Mouse (Mus musculus): Measurements from ENCODE around the gene Itga5. TPM values are rescaled to one million over a fixed set of nuclear protein-coding genes. Genes with fewer than 3 reads are reported as not detected.

Gene Itga5
- polyA plus RNA-seq, 1 experiment from 2014 or later = 24.6 TPM

- Histone ChIP-seq H3K9ac (replicated peaks; ENCODE audit: low read length) (peak overlapping the region; percentile 58), H3K36me3 (replicated peaks; ENCODE audit: control insufficient read depth, insufficient read depth, low read depth, low read length) (no peaks in the 10 kb centered on the region), H3K4me1 (ENCODE audit: control insufficient read depth, insufficient read depth, low read length) (peaks cover 7% of the 10 kb centered on the region), H3K9me3 (replicated peaks; ENCODE audit: control insufficient read depth, low read length) (no peaks in the 10 kb centered on the region), H3K4me2 (ENCODE audit: low read depth, low read length) (peak overlapping the region; percentile 81), H3K4me3 (ENCODE audit: low read depth, low read length) (peak overlapping the region; percentile 86), H3K27me3 (ENCODE audit: control insufficient read depth, insufficient read depth, low read length) (no peaks in the 10 kb centered on the region), H3K27ac (replicated peaks; ENCODE audit: low read depth, low read length) (peak overlapping the region; percentile 70; the same call in 1 of the 2 replicates)
- ATAC-seq (replicated peaks; ENCODE audit: insufficient number of reproducible peaks, low FRiP score, low TSS enrichment, low read depth) = peak; percentile 67; the same call in 1 of the 2 replicates
- under 1% methylated on average over 20 of the region's 26 CpGs for WGBS
- peak; percentile 61 for DNase-seq (ENCODE audit: low spot score)
Observed at GRCm38 (mm10) chr15:103323070-103323454, 43.5 kb downstream of the Itga5 start.

DNA sequence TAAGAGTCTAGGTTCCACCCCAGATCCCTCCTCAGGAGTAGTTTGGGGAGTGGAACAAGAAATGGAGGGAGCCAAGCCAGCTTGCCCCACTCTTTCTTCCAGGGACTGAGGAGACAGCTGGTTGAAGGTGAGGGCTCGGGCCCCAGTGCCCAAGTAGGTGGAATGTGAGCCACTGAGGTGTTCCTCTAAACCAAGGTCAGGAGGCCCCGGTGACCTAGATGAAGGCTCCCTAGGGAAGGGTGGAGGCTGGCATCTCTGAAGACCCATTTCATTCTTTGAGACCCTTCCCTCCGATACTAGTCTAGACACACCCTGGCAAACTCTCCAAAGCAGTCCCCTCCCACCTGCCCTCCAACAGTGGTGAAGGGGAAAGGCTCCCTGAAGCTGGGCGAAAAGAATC, 44.2 kb downstream of the Itga5 start:
- Histone ChIP-seq H3K27ac (replicated peaks; ENCODE audit: low read depth, low read length) (no peak overlapping the region), H3K4me2 (ENCODE audit: low read depth, low read length) (peak overlapping the region; percentile 81), H3K27me3 (ENCODE audit: control insufficient read depth, insufficient read depth, low read length) (no peaks in the 10 kb centered on the region), H3K4me3 (ENCODE audit: low read depth, low read length) (peak overlapping the region; percentile 86), H3K4me1 (ENCODE audit: control insufficient read depth, insufficient read depth, low read length) (peaks cover 7% of the 10 kb centered on the region), H3K9me3 (replicated peaks; ENCODE audit: control insufficient read depth, low read length) (no peaks in the 10 kb centered on the region), H3K9ac (replicated peaks; ENCODE audit: low read length) (peak overlapping the region; percentile 58), H3K36me3 (replicated peaks; ENCODE audit: control insufficient read depth, insufficient read depth, low read depth, low read length) (0 out of 2 replicates have a peak, but pooled peaks cover 2% of the 10 kb centered on the region)
- DNase-seq (ENCODE audit: low spot score) (no peak), ATAC-seq (replicated peaks; ENCODE audit: insufficient number of reproducible peaks, low FRiP score, low TSS enrichment, low read depth) (no peak)
- WGBS = 64% methylated on average over 3 of the region's 4 CpGs

- ATAC-seq (replicated peaks; ENCODE audit: insufficient number of reproducible peaks, low FRiP score, low TSS enrichment, low read depth) = no peak
- 50% methylated on average over 1 of the region's 1 CpGs for WGBS
- Histone ChIP-seq H3K9me3 (replicated peaks; ENCODE audit: control insufficient read depth, low read length) (no peaks in the 10 kb centered on the region), H3K27ac (replicated peaks; ENCODE audit: low read depth, low read length) (no peak overlapping the region), H3K9ac (replicated peaks; ENCODE audit: low read length) (no peak overlapping the region), H3K4me2 (ENCODE audit: low read depth, low read length) (no peak overlapping the region), H3K4me1 (ENCODE audit: control insufficient read depth, insufficient read depth, low read length) (peaks cover 7% of the 10 kb centered on the region), H3K27me3 (ENCODE audit: control insufficient read depth, insufficient read depth, low read length) (no peaks in the 10 kb centered on the region), H3K36me3 (replicated peaks; ENCODE audit: control insufficient read depth, insufficient read depth, low read depth, low read length) (peaks cover 6% of the 10 kb centered on the region), H3K4me3 (ENCODE audit: low read depth, low read length) (no peak overlapping the region)
- DNase-seq (ENCODE audit: low spot score) = no peak
Observed at GRCm38 (mm10) chr15:103321076-103321475, 45.5 kb downstream of the Itga5 start.

DNA sequence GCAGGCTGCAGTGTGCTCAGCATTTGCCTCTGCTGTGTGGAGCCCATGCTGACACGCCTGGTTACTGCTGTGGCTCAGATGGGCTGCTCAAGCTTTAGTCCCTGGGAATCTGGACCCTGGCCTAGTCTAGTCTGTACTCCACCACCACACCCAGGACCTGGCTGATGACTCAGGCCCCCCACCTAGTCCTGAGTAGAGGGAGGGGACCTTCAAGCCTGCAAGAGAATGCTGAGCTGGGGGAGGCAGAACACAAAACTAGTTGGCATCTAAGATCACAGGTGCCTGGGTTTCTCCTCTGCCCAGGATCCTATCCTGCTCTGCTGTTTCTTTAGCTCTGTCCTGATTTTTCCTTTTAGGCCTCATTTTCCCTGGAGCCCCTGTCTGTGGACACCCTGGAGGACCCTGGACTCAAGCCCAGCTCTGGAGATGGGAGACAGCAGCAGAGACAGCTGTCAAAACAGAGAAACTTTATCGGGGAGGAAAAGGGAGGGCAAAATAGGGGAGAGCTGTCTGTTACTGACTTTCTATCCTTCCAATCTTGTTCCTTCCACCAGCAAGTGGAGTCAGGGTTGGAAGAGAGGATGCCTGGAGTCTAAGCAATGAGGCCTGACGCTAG, 48.3 kb downstream of the Itga5 start:
- Histone ChIP-seq H3K4me1 (ENCODE audit: control insufficient read depth, insufficient read depth, low read length) (peaks cover 2% of the 10 kb centered on the region), H3K27me3 (ENCODE audit: control insufficient read depth, insufficient read depth, low read length) (no peaks in the 10 kb centered on the region), H3K9ac (replicated peaks; ENCODE audit: low read length) (no peak overlapping the region), H3K36me3 (replicated peaks; ENCODE audit: control insufficient read depth, insufficient read depth, low read depth, low read length) (peaks cover 7% of the 10 kb centered on the region), H3K9me3 (replicated peaks; ENCODE audit: control insufficient read depth, low read length) (no peaks in the 10 kb centered on the region), H3K4me2 (ENCODE audit: low read depth, low read length) (no peak overlapping the region), H3K27ac (replicated peaks; ENCODE audit: low read depth, low read length) (no peak overlapping the region), H3K4me3 (ENCODE audit: low read depth, low read length) (no peak overlapping the region)
- WGBS = 74% methylated on average over 3 of the region's 3 CpGs
- DNase-seq (ENCODE audit: low spot score) = no peak
- ATAC-seq (replicated peaks; ENCODE audit: insufficient number of reproducible peaks, low FRiP score, low TSS enrichment, low read depth) = no peak

DNA sequence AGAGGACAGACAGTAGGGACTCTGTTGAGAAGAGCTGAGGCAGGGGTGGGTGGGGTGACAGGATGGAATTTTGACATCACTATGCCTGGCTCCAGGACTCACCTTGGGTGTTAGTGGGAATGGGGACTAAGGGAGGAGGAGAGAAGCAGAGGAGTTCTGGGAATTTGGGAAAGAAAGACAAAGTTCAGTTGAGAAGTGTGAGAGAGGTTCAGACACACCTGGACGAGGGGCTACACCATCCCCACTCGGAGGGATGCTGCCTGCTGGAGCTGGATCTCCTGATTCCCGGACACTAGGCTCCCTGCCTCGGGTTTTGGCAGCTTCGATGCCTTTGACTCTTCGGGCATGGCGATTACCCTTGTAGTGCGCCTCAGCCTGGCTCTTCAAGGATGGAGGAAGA, 48.8 kb downstream of the Itga5 start:
- WGBS = 88% methylated on average over 8 of the region's 8 CpGs
- H3K9me3 ChIP-seq (replicated peaks; ENCODE audit: control insufficient read depth, low read length) = no peaks in the 10 kb centered on the region
- no peak overlapping the region for H3K27ac ChIP-seq (replicated peaks; ENCODE audit: low read depth, low read length)
- H3K36me3 ChIP-seq (replicated peaks; ENCODE audit: control insufficient read depth, insufficient read depth, low read depth, low read length) = peaks cover 7% of the 10 kb centered on the region
- no peak for ATAC-seq (replicated peaks; ENCODE audit: insufficient number of reproducible peaks, low FRiP score, low TSS enrichment, low read depth)
- H3K27me3 ChIP-seq (ENCODE audit: control insufficient read depth, insufficient read depth, low read length) = no peaks in the 10 kb centered on the region
- peaks cover 2% of the 10 kb centered on the region for H3K4me1 ChIP-seq (ENCODE audit: control insufficient read depth, insufficient read depth, low read length)
- no peak overlapping the region for H3K9ac ChIP-seq (replicated peaks; ENCODE audit: low read length)
- DNase-seq (ENCODE audit: low spot score) = no peak
- no peak overlapping the region for H3K4me2 ChIP-seq (ENCODE audit: low read depth, low read length)
- H3K4me3 ChIP-seq (ENCODE audit: low read depth, low read length) = no peak overlapping the region

DNA sequence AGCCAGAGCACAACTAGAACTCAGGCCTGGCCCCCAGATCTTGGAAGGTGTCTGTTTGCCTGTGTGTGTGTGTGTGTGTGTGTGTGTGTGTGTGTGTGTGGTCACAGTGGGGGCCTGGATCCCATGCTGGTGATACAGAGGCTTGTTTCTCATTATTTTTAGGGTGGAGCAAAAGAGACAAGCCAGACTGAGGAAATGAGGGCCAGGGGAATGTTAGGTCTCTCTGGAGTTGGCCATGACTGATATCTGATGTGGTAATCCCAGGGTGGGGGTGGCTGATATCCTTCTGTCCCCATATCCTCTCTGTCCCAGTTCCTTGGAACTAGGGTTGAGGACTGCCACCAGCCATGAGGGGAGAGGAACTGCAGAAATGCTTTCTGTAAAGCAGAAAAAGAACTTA, 49.4 kb downstream of the Itga5 start:
- Histone ChIP-seq H3K4me3 (ENCODE audit: low read depth, low read length) (no peak overlapping the region), H3K9ac (replicated peaks; ENCODE audit: low read length) (no peak overlapping the region), H3K4me1 (ENCODE audit: control insufficient read depth, insufficient read depth, low read length) (peaks cover 2% of the 10 kb centered on the region), H3K4me2 (ENCODE audit: low read depth, low read length) (no peak overlapping the region), H3K36me3 (replicated peaks; ENCODE audit: control insufficient read depth, insufficient read depth, low read depth, low read length) (peaks cover 7% of the 10 kb centered on the region), H3K27me3 (ENCODE audit: control insufficient read depth, insufficient read depth, low read length) (no peaks in the 10 kb centered on the region), H3K9me3 (replicated peaks; ENCODE audit: control insufficient read depth, low read length) (no peaks in the 10 kb centered on the region), H3K27ac (replicated peaks; ENCODE audit: low read depth, low read length) (no peak overlapping the region)
- no peak for ATAC-seq (replicated peaks; ENCODE audit: insufficient number of reproducible peaks, low FRiP score, low TSS enrichment, low read depth)
- DNase-seq (ENCODE audit: low spot score) = no peak

GRCm38 (mm10) chr15:103315979-103316776, 50.4 kb downstream of the Itga5 start:
- DNase-seq (ENCODE audit: low spot score) (no peak), ATAC-seq (replicated peaks; ENCODE audit: insufficient number of reproducible peaks, low FRiP score, low TSS enrichment, low read depth) (no peak)
- no peak overlapping the region for H3K9ac ChIP-seq (replicated peaks; ENCODE audit: low read length)
- peaks cover 7% of the 10 kb centered on the region for H3K36me3 ChIP-seq (replicated peaks; ENCODE audit: control insufficient read depth, insufficient read depth, low read depth, low read length)
- no peak overlapping the region for H3K4me3 ChIP-seq (ENCODE audit: low read depth, low read length)
- H3K4me1 ChIP-seq (ENCODE audit: control insufficient read depth, insufficient read depth, low read length) = peaks cover 2% of the 10 kb centered on the region
- H3K27me3 ChIP-seq (ENCODE audit: control insufficient read depth, insufficient read depth, low read length) = no peaks in the 10 kb centered on the region
- peak overlapping the region; percentile 4; the same call in 1 of the 2 replicates for H3K27ac ChIP-seq (replicated peaks; ENCODE audit: low read depth, low read length)
- no peak overlapping the region for H3K4me2 ChIP-seq (ENCODE audit: low read depth, low read length)
- WGBS = 85% methylated on average over 10 of the region's 10 CpGs
- no peaks in the 10 kb centered on the region for H3K9me3 ChIP-seq (replicated peaks; ENCODE audit: control insufficient read depth, low read length)

- DNase-seq (ENCODE audit: low spot score) = peak; percentile 84
- H3K4me2 ChIP-seq (ENCODE audit: low read depth, low read length) = peak overlapping the region; percentile 55
- H3K4me1 ChIP-seq (ENCODE audit: control insufficient read depth, insufficient read depth, low read length) = peaks cover 2% of the 10 kb centered on the region
- H3K27ac ChIP-seq (replicated peaks; ENCODE audit: low read depth, low read length) = no peak overlapping the region; the same call in 1 of the 2 replicates
- peak overlapping the region; percentile 25 for H3K4me3 ChIP-seq (ENCODE audit: low read depth, low read length)
- H3K27me3 ChIP-seq (ENCODE audit: control insufficient read depth, insufficient read depth, low read length) = no peaks in the 10 kb centered on the region
- peak; percentile 58 for ATAC-seq (replicated peaks; ENCODE audit: insufficient number of reproducible peaks, low FRiP score, low TSS enrichment, low read depth)
- 3% methylated on average over 18 of the region's 18 CpGs for WGBS
- H3K36me3 ChIP-seq (replicated peaks; ENCODE audit: control insufficient read depth, insufficient read depth, low read depth, low read length) = peaks cover 7% of the 10 kb centered on the region
- H3K9me3 ChIP-seq (replicated peaks; ENCODE audit: control insufficient read depth, low read length) = no peaks in the 10 kb centered on the region
- H3K9ac ChIP-seq (replicated peaks; ENCODE audit: low read length) = peak overlapping the region; percentile 2
Observed at GRCm38 (mm10) chr15:103315011-103315502, 51.5 kb downstream of the Itga5 start.
